In the genomic region with DNA sequence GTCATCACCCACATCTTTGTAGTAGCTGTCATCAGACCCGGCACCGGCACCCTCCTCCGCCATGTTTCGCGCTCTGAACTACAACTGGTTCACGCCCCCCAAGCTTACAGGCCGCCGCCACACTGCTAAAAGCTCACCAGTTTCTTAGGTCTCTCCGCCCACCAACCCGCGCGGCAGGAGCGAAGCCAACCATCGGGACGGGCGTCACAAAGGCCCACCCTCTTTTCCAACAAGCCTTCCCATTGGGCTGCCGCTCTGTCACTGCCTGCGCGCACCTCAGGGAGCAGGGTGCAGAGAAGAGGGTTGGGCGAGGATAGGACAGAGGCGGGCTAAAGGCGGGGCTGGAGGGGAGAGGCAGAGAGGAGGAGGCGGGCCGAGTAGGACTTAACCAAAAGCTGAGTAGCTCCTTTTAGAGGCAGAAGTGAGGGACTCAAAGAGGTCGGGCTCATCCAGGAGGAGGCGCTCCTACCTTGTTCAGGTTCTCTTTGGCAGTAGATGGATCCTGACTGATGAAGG, we compare ENCODE assay signal across 8 mouse cellular contexts. TPM values are rescaled to one million over a fixed set of nuclear protein-coding genes. Genes with fewer than 3 reads are reported as not detected.
DNase-seq lines count a peak whose midpoint lies in the region; ATAC-seq lines count a peak whose summit lies in the region.

A gene (minus strand): TSS at position 168 of the 516 bp plus-strand sequence.

- H3K4me1 ChIP-seq in forebrain, embryonic 14.5 days (ENCODE audit: control insufficient read depth, insufficient read depth, low read length), result no peaks in the 10 kb centered on the region; the same call in 1 of the 2 replicates
- H3K4me1 ChIP-seq in neural tube, embryonic 15.5 days, result peaks cover 11% of the 10 kb centered on the region

- WGBS in forebrain, embryonic 14.5 days, result 26% methylated on average over 26 of the region's 26 CpGs
- WGBS in neural tube, embryonic 15.5 days, result 25% methylated on average over 26 of the region's 26 CpGs

- peak within 1 kb of the TSS; percentile 50 for H3K4me3 ChIP-seq in forebrain, embryonic 14.5 days (ENCODE audit: low read depth, low read length)
- peak within 1 kb of the TSS; percentile 54 for H3K4me3 ChIP-seq in neural tube, embryonic 15.5 days (replicated peaks)

- 0 out of 2 replicates have a peak, but pooled peaks cover 3% of the 10 kb centered on the region for H3K36me3 ChIP-seq in forebrain, embryonic 14.5 days (ENCODE audit: control insufficient read depth, insufficient read depth, low read length)
- no peaks in the 10 kb centered on the region for H3K36me3 ChIP-seq in neural tube, embryonic 15.5 days

- ATAC-seq in forebrain, embryonic 14.5 days, result peak; percentile 100
- peak; percentile 100 for ATAC-seq in neural tube, embryonic 15.5 days (ENCODE audit: low FRiP score)

- peak within 1 kb of the TSS; percentile 52 for H3K4me2 ChIP-seq in forebrain, embryonic 14.5 days (ENCODE audit: low read length)
- peak within 1 kb of the TSS; percentile 60 for H3K4me2 ChIP-seq in neural tube, embryonic 15.5 days

- H3K9me3 ChIP-seq in forebrain, embryonic 14.5 days (replicated peaks; ENCODE audit: control insufficient read depth, low read length), result no peaks in the 10 kb centered on the region
- no peaks in the 10 kb centered on the region for H3K9me3 ChIP-seq in neural tube, embryonic 15.5 days (replicated peaks)

- H3K27ac ChIP-seq in forebrain, embryonic 14.5 days (ENCODE audit: low read depth, low read length), result no peak within 1 kb of the TSS
- peak within 1 kb of the TSS; percentile 45 for H3K27ac ChIP-seq in neural tube, embryonic 15.5 days (replicated peaks)

- intact Hi-C loops in heart, postnatal 14 days (cut with DNase I), result loop anchor here (1.0 to 10.0 kb wide), 3 partner anchors 34 to 404 kb away; no protein-coding TSS in a partner anchor

- peak; percentile 95 for DNase-seq in ES-CJ7 (ENCODE audit: low read depth, low spot score)
- DNase-seq in cerebellum, adult 11 months, result peak; percentile 82
- peak; percentile 95 for DNase-seq in forebrain, embryonic 14.5 days (ENCODE audit: low spot score)
- DNase-seq in heart, postnatal 14 days, result peak; percentile 87 to 90
- peak; percentile 92 for DNase-seq in layer of hippocampus, adult 11-12 months (ENCODE audit: low spot score)
- DNase-seq in lung, adult 18-20 months, result peak; percentile 96
- DNase-seq in testis, postnatal 14 days (ENCODE audit: low spot score), result peak; percentile 94

- H3K9ac ChIP-seq in forebrain, embryonic 14.5 days (ENCODE audit: low read length), result peak within 1 kb of the TSS; percentile 59
- peak within 1 kb of the TSS; percentile 50 for H3K9ac ChIP-seq in neural tube, embryonic 15.5 days (replicated peaks)

- H3K27me3 ChIP-seq in forebrain, embryonic 14.5 days (replicated peaks; ENCODE audit: control insufficient read depth, insufficient read depth, low read length), result no peaks in the 10 kb centered on the region
- H3K27me3 ChIP-seq in neural tube, embryonic 15.5 days (replicated peaks), result no peaks in the 10 kb centered on the region

RNA-seq across cellular contexts. Expression of the gene that starts here (rescaled TPM):
- 64.2 TPM in 2 replicates for polyA plus RNA-seq in forebrain, embryonic 14.5 days (2014; fragmentation: Nextera tagmentation; extraction: Ambion mirVana)
- total RNA-seq in heart, postnatal 14 days (2021), result 1 to 10 TPM; 8.3 to 8.8 TPM
- polyA plus RNA-seq in neural tube, embryonic 15.5 days (2015; fragmentation: Nextera tagmentation; extraction: Ambion mirVana), result 67.5 and 74.9 TPM in 2 replicates
